Mouse (Mus musculus) layer of hippocampus, adult 11-12 months (tissue): ENCODE data around the gene Crim1.

ENCODE experiments used
- DNase-seq: peaks from one replicate; pipeline ENCODE4 v3.0.0; 2022; ENCODE audit warnings: low spot score

Gene Crim1

GRCm38 (mm10) chr17:78328287-78328686 lies 128.2 kb downstream of the Crim1 start:
- no peak for DNase-seq

GRCm38 (mm10) chr17:78331438-78331837 lies 131.4 kb downstream of the Crim1 start:
- no peak for DNase-seq

GRCm38 (mm10) chr17:78333275-78333674 lies 133.2 kb downstream of the Crim1 start:
- no peak for DNase-seq

GRCm38 (mm10) chr17:78335250-78335649 lies 135.2 kb downstream of the Crim1 start:
- no peak for DNase-seq

GRCm38 (mm10) chr17:78343688-78344087 lies 143.6 kb downstream of the Crim1 start:
- no peak for DNase-seq

- DNase-seq: no peak
Observed at GRCm38 (mm10) chr17:78347111-78347801, 147.2 kb downstream of the Crim1 start.

GRCm38 (mm10) chr17:78351676-78352499 lies 151.8 kb downstream of the Crim1 start:
- DNase-seq: no peak

GRCm38 (mm10) chr17:78352500-78352855 lies 152.4 kb downstream of the Crim1 start:
- no peak for DNase-seq

- no peak for DNase-seq
Observed at GRCm38 (mm10) chr17:78354411-78354810, 154.4 kb downstream of the Crim1 start.

- DNase-seq: no peak
Observed at GRCm38 (mm10) chr17:78354871-78355270, 154.8 kb downstream of the Crim1 start.

GRCm38 (mm10) chr17:78355611-78356010 lies 155.6 kb downstream of the Crim1 start:
- no peak for DNase-seq

GRCm38 (mm10) chr17:78357753-78358152 lies 157.7 kb downstream of the Crim1 start:
- DNase-seq: no peak

GRCm38 (mm10) chr17:78358251-78358726 lies 158.2 kb downstream of the Crim1 start:
- DNase-seq: peak; percentile 46

GRCm38 (mm10) chr17:78361939-78362728 lies 162.1 kb downstream of the Crim1 start:
- DNase-seq: peak; percentile 16

GRCm38 (mm10) chr17:78364555-78365302 lies 164.7 kb downstream of the Crim1 start:
- DNase-seq: no peak

- DNase-seq: no peak
Observed at GRCm38 (mm10) chr17:78366070-78366469, 166.0 kb downstream of the Crim1 start.

- DNase-seq: no peak
Observed at GRCm38 (mm10) chr17:78368481-78368880, 168.4 kb downstream of the Crim1 start.

GRCm38 (mm10) chr17:78370445-78370844 lies 170.4 kb downstream of the Crim1 start:
- no peak for DNase-seq

- no peak for DNase-seq
Observed at GRCm38 (mm10) chr17:78373174-78373573, 173.1 kb downstream of the Crim1 start.

- no peak for DNase-seq
Observed at GRCm38 (mm10) chr17:78373849-78374248, 173.8 kb downstream of the Crim1 start.

GRCm38 (mm10) chr17:78374756-78375155 lies 174.7 kb downstream of the Crim1 start:
- DNase-seq: no peak

GRCm38 (mm10) chr17:78376587-78376986 lies 176.5 kb downstream of the Crim1 start:
- DNase-seq: no peak
